Mouse (Mus musculus): ENCODE measurements around the gene Ppa2. TPM values are rescaled to one million over a fixed set of nuclear protein-coding genes. Genes with fewer than 3 reads are reported as not detected.

The Ppa2 gene
- polyA plus RNA-seq, 1 experiment = 48.5 TPM

DNA sequence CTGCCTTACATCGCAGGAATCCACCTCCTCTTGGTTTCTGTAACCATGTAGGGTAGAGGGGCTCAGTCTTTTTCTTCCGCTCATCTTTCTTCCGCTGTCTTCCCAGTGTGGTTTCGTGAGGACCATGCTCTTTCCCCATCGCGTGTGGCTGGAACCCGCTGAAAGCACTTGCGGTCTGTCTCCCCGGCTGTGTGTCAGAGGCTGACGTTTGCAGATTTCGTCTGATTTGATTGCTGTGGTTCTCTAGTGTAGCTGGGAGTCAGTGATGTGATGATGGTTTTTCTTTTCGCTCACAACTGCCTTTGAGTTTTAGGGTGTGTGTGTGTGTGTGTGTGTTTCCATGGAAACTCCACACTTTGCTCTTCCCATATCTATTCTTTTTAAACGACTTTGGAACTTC is 18.6 kb downstream of the Ppa2 start:
- Histone ChIP-seq H3K36me3 (ENCODE audit: control insufficient read depth, insufficient read depth, low read length) (peaks cover 6% of the 10 kb centered on the region), H3K27ac (ENCODE audit: insufficient read depth, low read depth, low read length) (no peak overlapping the region), H3K4me1 (ENCODE audit: control insufficient read depth, insufficient read depth, insufficient read length, low read length) (no peaks in the 10 kb centered on the region), H3K4me3 (ENCODE audit: low read depth, low read length) (no peak overlapping the region), H3K27me3 (ENCODE audit: control insufficient read depth, insufficient read depth, low read length) (no peaks in the 10 kb centered on the region)
- 85% methylated on average over 13 of the region's 13 CpGs for WGBS
- TF ChIP-seq CTCF (IDR thresholded peaks at IDR 0.05; ENCODE audit: extremely low read depth, insufficient read length, insufficient replicate concordance, low read depth, low read length) (no peak), POLR2A (IDR thresholded peaks at IDR 0.05; ENCODE audit: low read depth, low read length) (no peak)

DNA sequence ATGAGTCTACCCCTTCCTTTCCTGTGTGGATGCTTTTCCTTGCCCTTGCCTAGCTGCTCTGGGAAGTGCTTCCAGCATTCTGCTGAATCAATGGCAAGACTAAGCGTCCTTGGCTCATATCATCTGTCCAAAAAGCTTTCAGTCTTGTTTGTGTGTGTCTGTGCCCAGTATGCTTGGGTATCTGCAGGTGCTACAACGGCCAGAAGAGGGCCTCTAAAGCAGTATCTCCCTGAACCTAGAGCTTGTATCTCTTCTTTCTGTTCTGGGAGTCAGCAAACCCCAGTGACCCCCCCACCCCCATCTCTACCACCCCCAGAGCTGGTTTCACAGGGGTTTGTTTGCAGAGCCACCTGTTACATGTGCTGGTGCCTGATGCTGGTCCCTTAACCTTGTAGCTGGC is 19.5 kb downstream of the Ppa2 start:
- Histone ChIP-seq H3K4me3 (ENCODE audit: low read depth, low read length) (no peak overlapping the region), H3K36me3 (ENCODE audit: control insufficient read depth, insufficient read depth, low read length) (peaks cover 6% of the 10 kb centered on the region), H3K27me3 (ENCODE audit: control insufficient read depth, insufficient read depth, low read length) (no peaks in the 10 kb centered on the region), H3K27ac (ENCODE audit: insufficient read depth, low read depth, low read length) (no peak overlapping the region), H3K4me1 (ENCODE audit: control insufficient read depth, insufficient read depth, insufficient read length, low read length) (no peaks in the 10 kb centered on the region)
- 85% methylated on average over 2 of the region's 2 CpGs for WGBS
- TF ChIP-seq POLR2A (IDR thresholded peaks at IDR 0.05; ENCODE audit: low read depth, low read length) (no peak), CTCF (IDR thresholded peaks at IDR 0.05; ENCODE audit: extremely low read depth, insufficient read length, insufficient replicate concordance, low read depth, low read length) (no peak)

- H3K27me3 ChIP-seq (ENCODE audit: control insufficient read depth, insufficient read depth, low read length) = no peaks in the 10 kb centered on the region
- 78% methylated on average over 15 of the region's 15 CpGs for WGBS
- H3K36me3 ChIP-seq (ENCODE audit: control insufficient read depth, insufficient read depth, low read length) = peaks cover 6% of the 10 kb centered on the region
- no peak overlapping the region for H3K4me3 ChIP-seq (ENCODE audit: low read depth, low read length)
- H3K4me1 ChIP-seq (ENCODE audit: control insufficient read depth, insufficient read depth, insufficient read length, low read length) = no peaks in the 10 kb centered on the region
- H3K27ac ChIP-seq (ENCODE audit: insufficient read depth, low read depth, low read length) = no peak overlapping the region
- TF ChIP-seq POLR2A (IDR thresholded peaks at IDR 0.05; ENCODE audit: low read depth, low read length) (no peak), CTCF (IDR thresholded peaks at IDR 0.05; ENCODE audit: extremely low read depth, insufficient read length, insufficient replicate concordance, low read depth, low read length) (no peak)
These were observed 21.4 kb downstream of the Ppa2 start for GRCm38 (mm10) chr3:133331184-133331866.

DNA sequence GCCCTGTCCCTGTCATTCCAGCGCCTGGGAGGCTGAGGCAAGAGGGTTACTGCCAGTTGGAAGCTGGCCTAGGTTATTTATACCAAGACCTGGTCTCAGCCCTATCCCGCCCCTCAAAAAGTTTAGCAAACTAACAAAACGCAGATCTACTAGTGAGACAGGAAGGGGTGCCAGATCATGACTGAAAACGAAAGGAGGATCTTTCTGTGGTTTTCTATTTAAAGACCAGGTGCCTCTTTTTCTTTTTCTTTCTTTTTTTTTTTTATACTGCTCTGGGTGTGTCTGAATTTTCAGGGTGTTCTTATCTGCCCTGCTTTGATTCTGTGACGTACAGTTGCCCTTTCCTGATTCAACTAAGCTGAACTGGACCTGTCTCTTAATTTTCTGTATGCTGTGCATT is 22.4 kb downstream of the Ppa2 start:
- peaks cover 4% of the 10 kb centered on the region for H3K36me3 ChIP-seq (ENCODE audit: control insufficient read depth, insufficient read depth, low read length)
- H3K4me1 ChIP-seq (ENCODE audit: control insufficient read depth, insufficient read depth, insufficient read length, low read length) = no peaks in the 10 kb centered on the region
- 0 out of 2 replicates have a peak overlapping the region, but pooled peaks have one; percentile 31 for H3K27ac ChIP-seq (ENCODE audit: insufficient read depth, low read depth, low read length)
- WGBS = 33% methylated on average over 5 of the region's 5 CpGs
- no peak for TF ChIP-seq CTCF (IDR thresholded peaks at IDR 0.05; ENCODE audit: extremely low read depth, insufficient read length, insufficient replicate concordance, low read depth, low read length)
- TF ChIP-seq POLR2A (IDR thresholded peaks at IDR 0.05; ENCODE audit: low read depth, low read length) = no peak
- H3K4me3 ChIP-seq (ENCODE audit: low read depth, low read length) = no peak overlapping the region
- no peaks in the 10 kb centered on the region for H3K27me3 ChIP-seq (ENCODE audit: control insufficient read depth, insufficient read depth, low read length)

DNA sequence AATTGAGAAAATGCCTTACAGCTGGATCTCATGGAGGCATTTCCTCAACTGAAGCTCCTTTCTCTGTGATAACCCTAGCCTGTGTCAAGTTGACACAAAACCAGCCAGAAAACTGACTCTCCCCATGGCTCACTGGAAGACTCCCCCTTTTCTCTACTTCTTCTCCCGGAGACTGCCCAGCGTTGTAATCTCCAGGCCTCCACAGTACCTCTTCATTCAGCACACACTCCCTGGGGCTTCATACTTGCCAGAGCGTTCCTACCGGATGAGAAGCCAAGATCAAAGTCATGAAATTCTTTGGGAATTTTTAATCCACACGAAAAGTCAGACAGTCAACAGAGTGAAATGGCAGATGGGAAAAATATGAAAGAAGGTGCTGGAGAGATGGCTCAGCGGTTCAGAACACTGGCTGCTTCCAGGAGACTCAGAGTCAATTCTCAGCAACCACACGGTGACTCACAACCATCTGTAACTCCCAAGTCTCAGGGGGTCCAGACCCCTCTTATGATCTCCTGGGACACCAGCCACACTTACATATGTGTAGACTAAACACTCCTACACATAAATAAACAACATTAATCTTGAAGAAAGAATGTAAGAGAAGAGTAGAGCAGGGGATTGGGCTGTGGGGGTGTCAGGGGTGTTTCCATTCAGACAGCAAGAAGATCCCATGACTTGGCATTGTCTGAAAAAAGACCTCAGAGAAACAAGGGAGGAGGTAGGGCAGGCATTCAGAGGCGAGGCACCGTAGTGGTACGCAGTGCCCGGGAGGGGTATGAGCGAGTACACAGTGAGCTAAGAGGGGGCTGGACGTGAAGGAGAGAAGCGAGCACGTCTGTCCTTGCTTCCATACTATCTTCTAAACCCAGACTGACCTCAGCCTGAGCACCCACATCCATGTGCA is 23.6 kb downstream of the Ppa2 start:
- no peaks in the 10 kb centered on the region for H3K27me3 ChIP-seq (ENCODE audit: control insufficient read depth, insufficient read depth, low read length)
- peaks cover 4% of the 10 kb centered on the region for H3K36me3 ChIP-seq (ENCODE audit: control insufficient read depth, insufficient read depth, low read length)
- TF ChIP-seq POLR2A (IDR thresholded peaks at IDR 0.05; ENCODE audit: low read depth, low read length) = no peak
- TF ChIP-seq CTCF (IDR thresholded peaks at IDR 0.05; ENCODE audit: extremely low read depth, insufficient read length, insufficient replicate concordance, low read depth, low read length) = no peak
- H3K4me1 ChIP-seq (ENCODE audit: control insufficient read depth, insufficient read depth, insufficient read length, low read length) = no peaks in the 10 kb centered on the region
- WGBS = 87% methylated on average over 15 of the region's 15 CpGs
- no peak overlapping the region for H3K27ac ChIP-seq (ENCODE audit: insufficient read depth, low read depth, low read length)
- H3K4me3 ChIP-seq (ENCODE audit: low read depth, low read length) = no peak overlapping the region

- WGBS = 80% methylated on average over 5 of the region's 5 CpGs
- TF ChIP-seq CTCF (IDR thresholded peaks at IDR 0.05; ENCODE audit: extremely low read depth, insufficient read length, insufficient replicate concordance, low read depth, low read length) = no peak
- TF ChIP-seq POLR2A (IDR thresholded peaks at IDR 0.05; ENCODE audit: low read depth, low read length) = no peak
- Histone ChIP-seq H3K36me3 (ENCODE audit: control insufficient read depth, insufficient read depth, low read length) (peaks cover 4% of the 10 kb centered on the region), H3K4me1 (ENCODE audit: control insufficient read depth, insufficient read depth, insufficient read length, low read length) (peaks cover 4% of the 10 kb centered on the region; the same call in 1 of the 2 replicates), H3K27me3 (ENCODE audit: control insufficient read depth, insufficient read depth, low read length) (no peaks in the 10 kb centered on the region), H3K4me3 (ENCODE audit: low read depth, low read length) (no peak overlapping the region), H3K27ac (ENCODE audit: insufficient read depth, low read depth, low read length) (no peak overlapping the region)
These were observed 24.8 kb downstream of the Ppa2 start for GRCm38 (mm10) chr3:133334691-133335090.

DNA sequence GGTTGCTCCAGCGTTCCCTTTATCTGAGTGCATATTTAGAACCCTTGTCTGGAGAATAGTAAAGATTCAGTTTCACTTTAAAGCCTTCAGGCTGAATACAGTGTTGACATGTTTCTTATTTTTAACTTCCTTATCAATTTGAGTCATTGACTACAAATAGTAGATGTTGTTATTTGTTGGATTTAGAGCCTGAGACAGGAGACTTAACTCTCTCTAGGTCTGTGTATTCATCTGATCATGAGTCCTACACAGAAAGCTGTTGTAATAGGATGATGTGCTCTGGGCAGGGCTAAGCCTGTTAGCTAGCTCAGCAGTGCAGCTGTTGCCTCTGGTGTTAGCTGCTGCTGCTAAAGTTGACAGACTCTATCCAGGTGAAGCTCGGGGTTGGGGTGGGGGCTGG is 25.3 kb downstream of the Ppa2 start:
- Histone ChIP-seq H3K27ac (ENCODE audit: insufficient read depth, low read depth, low read length) (no peak overlapping the region), H3K36me3 (ENCODE audit: control insufficient read depth, insufficient read depth, low read length) (peaks cover 8% of the 10 kb centered on the region), H3K4me3 (ENCODE audit: low read depth, low read length) (no peak overlapping the region), H3K27me3 (ENCODE audit: control insufficient read depth, insufficient read depth, low read length) (no peaks in the 10 kb centered on the region), H3K4me1 (ENCODE audit: control insufficient read depth, insufficient read depth, insufficient read length, low read length) (peaks cover 4% of the 10 kb centered on the region; the same call in 1 of the 2 replicates)
- TF ChIP-seq POLR2A (IDR thresholded peaks at IDR 0.05; ENCODE audit: low read depth, low read length) (no peak), CTCF (IDR thresholded peaks at IDR 0.05; ENCODE audit: extremely low read depth, insufficient read length, insufficient replicate concordance, low read depth, low read length) (no peak)
- 60% methylated on average over 2 of the region's 2 CpGs for WGBS

Data from small intestine, adult 2 months (tissue).